16 mouse cellular contexts compared by ENCODE assay signal in the genomic region with DNA sequence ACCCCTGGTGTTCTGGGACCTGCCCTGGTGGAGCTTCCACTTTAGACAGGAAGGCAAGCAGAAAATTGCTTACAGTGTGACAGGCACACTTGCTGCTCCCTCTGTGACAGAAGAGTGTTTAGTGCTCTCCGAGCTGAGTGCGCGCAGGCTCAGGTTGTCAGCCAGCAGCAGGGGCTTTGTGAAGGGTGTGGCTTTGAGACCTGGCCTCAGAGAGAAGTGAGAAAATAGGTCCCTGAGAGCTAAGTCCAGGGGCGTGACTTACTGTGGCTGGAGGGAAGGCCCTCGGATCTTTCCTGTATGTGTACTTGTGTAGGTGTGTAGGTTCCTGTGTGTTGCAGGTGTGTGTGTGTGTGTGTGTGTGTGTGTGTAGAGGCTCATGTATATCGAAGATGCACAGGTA. TPM values are rescaled to one million over a fixed set of nuclear protein-coding genes. Genes with fewer than 3 reads are reported as not detected.
DNase-seq lines count a peak whose midpoint lies in the region; ATAC-seq and TF ChIP-seq lines count a peak whose summit lies in the region.
"Had no signal": no experiment of that assay in that cellular context is flagged by ENCODE, and none has a peak within 500 bp of the region (broad histone marks: within the 10 kb centered on the region; RNA-seq: fewer than 3 reads in every experiment).

No protein-coding gene starts in this region.

- no peak overlapping the region for H3K27ac ChIP-seq in stomach, embryonic 16.5 days (ENCODE audit: low read length)
- no peak overlapping the region for H3K27ac ChIP-seq in stomach, postnatal 0 days (replicated peaks)
- peak overlapping the region; percentile 66 for H3K27ac ChIP-seq in hindbrain, embryonic 12.5 days
- peak overlapping the region; percentile 35; the same call in 1 of the 2 replicates for H3K27ac ChIP-seq in midbrain, embryonic 12.5 days (replicated peaks)
- H3K27ac ChIP-seq in heart, embryonic 11.5 days (ENCODE audit: low read depth, low read length), result no peak overlapping the region
- no peak overlapping the region for H3K27ac ChIP-seq in liver, postnatal 0 days (ENCODE audit: low read depth)
- H3K27ac ChIP-seq: heart, embryonic 15.5 days; left cerebral cortex, adult 2 months; liver, embryonic 15.5 days; macrophage had no signal

- no peak for TF ChIP-seq EP300 in stomach, postnatal 0 days (optimal IDR thresholded peaks at IDR 0.05)
- TF ChIP-seq EP300 in liver, postnatal 0 days (IDR thresholded peaks at IDR 0.05; ENCODE audit: low read depth), result no peak

- H3K9me3 ChIP-seq in stomach, embryonic 16.5 days (replicated peaks; ENCODE audit: control insufficient read depth, low read length), result no peaks in the 10 kb centered on the region
- H3K9me3 ChIP-seq in stomach, postnatal 0 days (ENCODE audit: control insufficient read depth, low read length), result no peaks in the 10 kb centered on the region
- no peaks in the 10 kb centered on the region for H3K9me3 ChIP-seq in hindbrain, embryonic 12.5 days (replicated peaks)
- no peaks in the 10 kb centered on the region for H3K9me3 ChIP-seq in midbrain, embryonic 12.5 days
- H3K9me3 ChIP-seq in heart, embryonic 11.5 days (replicated peaks; ENCODE audit: control insufficient read depth, low read length), result no peaks in the 10 kb centered on the region
- no peaks in the 10 kb centered on the region for H3K9me3 ChIP-seq in liver, postnatal 0 days (ENCODE audit: low read length)
- H3K9me3 ChIP-seq: heart, embryonic 15.5 days; limb, embryonic 12.5 days; liver, embryonic 15.5 days had no signal

- no peak for TF ChIP-seq CTCF in stomach, postnatal 0 days (IDR thresholded peaks at IDR 0.05; ENCODE audit: low read depth)
- TF ChIP-seq CTCF in liver, postnatal 0 days (IDR thresholded peaks at IDR 0.05; ENCODE audit: low read depth), result no peak

- H3K4me1 ChIP-seq in stomach, embryonic 16.5 days (ENCODE audit: control insufficient read depth, insufficient read depth, low read length), result peaks cover 16% of the 10 kb centered on the region
- H3K4me1 ChIP-seq in stomach, postnatal 0 days (replicated peaks; ENCODE audit: control insufficient read depth, insufficient read depth), result no peaks in the 10 kb centered on the region
- H3K4me1 ChIP-seq in hindbrain, embryonic 12.5 days, result peaks cover 50% of the 10 kb centered on the region
- peaks cover 61% of the 10 kb centered on the region for H3K4me1 ChIP-seq in midbrain, embryonic 12.5 days
- H3K4me1 ChIP-seq in heart, embryonic 11.5 days (ENCODE audit: control insufficient read depth, insufficient read depth, low read length), result peaks cover 6% of the 10 kb centered on the region; the same call in 1 of the 2 replicates
- no peaks in the 10 kb centered on the region for H3K4me1 ChIP-seq in liver, postnatal 0 days (ENCODE audit: insufficient read depth)
- H3K4me1 ChIP-seq: liver, embryonic 15.5 days had no signal

- no peak for DNase-seq in stomach, postnatal 0 days (ENCODE audit: low spot score)
- no peak for DNase-seq in adipocyte (ENCODE audit: low spot score)
- DNase-seq in liver, postnatal 0 days, result no peak
- DNase-seq: cerebellum, adult 11 months; kidney, postnatal 4 days; spleen, adult 18-20 months had no signal

- H3K27me3 ChIP-seq in stomach, embryonic 16.5 days (ENCODE audit: control insufficient read depth, insufficient read depth, low read length), result no peaks in the 10 kb centered on the region
- no peaks in the 10 kb centered on the region for H3K27me3 ChIP-seq in stomach, postnatal 0 days (ENCODE audit: control insufficient read depth, insufficient read depth, low read length)
- H3K27me3 ChIP-seq in hindbrain, embryonic 12.5 days, result no peaks in the 10 kb centered on the region
- H3K27me3 ChIP-seq in midbrain, embryonic 12.5 days, result no peaks in the 10 kb centered on the region
- H3K27me3 ChIP-seq in heart, embryonic 11.5 days (ENCODE audit: control insufficient read depth, insufficient read depth, low read length), result no peaks in the 10 kb centered on the region
- no peaks in the 10 kb centered on the region for H3K27me3 ChIP-seq in liver, postnatal 0 days (ENCODE audit: insufficient read depth, low read length)
- H3K27me3 ChIP-seq: heart, embryonic 15.5 days; limb, embryonic 12.5 days had no signal

- no peak overlapping the region for H3K4me2 ChIP-seq in stomach, embryonic 16.5 days (ENCODE audit: low read depth, low read length)
- no peak overlapping the region for H3K4me2 ChIP-seq in stomach, postnatal 0 days (replicated peaks; ENCODE audit: low read depth)
- H3K4me2 ChIP-seq in hindbrain, embryonic 12.5 days (replicated peaks), result no peak overlapping the region
- no peak overlapping the region for H3K4me2 ChIP-seq in midbrain, embryonic 12.5 days (replicated peaks)
- H3K4me2 ChIP-seq in heart, embryonic 11.5 days, result no peak overlapping the region
- H3K4me2 ChIP-seq in liver, postnatal 0 days (ENCODE audit: low read depth, low read length), result no peak overlapping the region
- H3K4me2 ChIP-seq: heart, embryonic 15.5 days; limb, embryonic 12.5 days; liver, embryonic 15.5 days had no signal

- 57% methylated on average over 6 of the region's 6 CpGs for WGBS in stomach, embryonic 16.5 days
- WGBS in stomach, postnatal 0 days, result 56% methylated on average over 6 of the region's 6 CpGs
- 51% methylated on average over 6 of the region's 6 CpGs for WGBS in hindbrain, embryonic 12.5 days
- WGBS in midbrain, embryonic 12.5 days, result 80% methylated on average over 6 of the region's 6 CpGs
- WGBS in heart, embryonic 11.5 days (ENCODE audit: insufficient replicate concordance), result 62% methylated on average over 6 of the region's 6 CpGs
- 70% methylated on average over 6 of the region's 6 CpGs for WGBS in liver, postnatal 0 days (ENCODE audit: insufficient replicate concordance)

- H3K4me3 ChIP-seq in stomach, embryonic 16.5 days (replicated peaks; ENCODE audit: low read length), result no peak overlapping the region
- H3K4me3 ChIP-seq in stomach, postnatal 0 days (ENCODE audit: low read depth, low read length), result no peak overlapping the region
- H3K4me3 ChIP-seq in hindbrain, embryonic 12.5 days, result no peak overlapping the region
- no peak overlapping the region for H3K4me3 ChIP-seq in midbrain, embryonic 12.5 days
- H3K4me3 ChIP-seq in heart, embryonic 11.5 days (ENCODE audit: low read depth, low read length), result no peak overlapping the region
- no peak overlapping the region for H3K4me3 ChIP-seq in liver, postnatal 0 days (ENCODE audit: low read depth, low read length)
- H3K4me3 ChIP-seq: heart, embryonic 15.5 days; left cerebral cortex, adult 2 months; limb, embryonic 12.5 days; liver, embryonic 15.5 days had no signal

- no peak overlapping the region for H3K9ac ChIP-seq in stomach, embryonic 16.5 days (ENCODE audit: low read length)
- H3K9ac ChIP-seq in stomach, postnatal 0 days (ENCODE audit: low read length), result no peak overlapping the region
- no peak overlapping the region for H3K9ac ChIP-seq in hindbrain, embryonic 12.5 days
- H3K9ac ChIP-seq in midbrain, embryonic 12.5 days (replicated peaks), result no peak overlapping the region
- H3K9ac ChIP-seq in heart, embryonic 11.5 days (ENCODE audit: low read depth, low read length), result no peak overlapping the region
- no peak overlapping the region for H3K9ac ChIP-seq in liver, postnatal 0 days (replicated peaks)
- H3K9ac ChIP-seq: heart, embryonic 15.5 days; limb, embryonic 12.5 days; liver, embryonic 15.5 days had no signal

- 0 out of 2 replicates have a peak, but pooled peaks have one; percentile 14 for ATAC-seq in stomach, embryonic 16.5 days (ENCODE audit: insufficient read depth, low FRiP score)
- ATAC-seq in stomach, postnatal 0 days (ENCODE audit: low FRiP score, low TSS enrichment), result no peak
- no peak for ATAC-seq in hindbrain, embryonic 12.5 days (ENCODE audit: low FRiP score)
- ATAC-seq in midbrain, embryonic 12.5 days (ENCODE audit: low FRiP score, low read depth), result no peak
- ATAC-seq in heart, embryonic 11.5 days (replicated peaks; ENCODE audit: insufficient number of reproducible peaks, low FRiP score, low TSS enrichment), result no peak
- ATAC-seq in liver, postnatal 0 days, result no peak
- ATAC-seq: inflammation-experienced regulatory T-cells, adult 6 months had no signal

- H3K36me3 ChIP-seq in stomach, embryonic 16.5 days (ENCODE audit: control insufficient read depth, insufficient read depth, low read length), result no peaks in the 10 kb centered on the region
- no peaks in the 10 kb centered on the region for H3K36me3 ChIP-seq in stomach, postnatal 0 days (ENCODE audit: control insufficient read depth, insufficient read depth, low read length)
- H3K36me3 ChIP-seq in hindbrain, embryonic 12.5 days, result no peaks in the 10 kb centered on the region
- no peaks in the 10 kb centered on the region for H3K36me3 ChIP-seq in midbrain, embryonic 12.5 days
- H3K36me3 ChIP-seq in heart, embryonic 11.5 days (ENCODE audit: control insufficient read depth, insufficient read depth, low read length), result no peaks in the 10 kb centered on the region
- H3K36me3 ChIP-seq in liver, postnatal 0 days (replicated peaks; ENCODE audit: insufficient read depth, low read length), result no peaks in the 10 kb centered on the region
- H3K36me3 ChIP-seq: heart, embryonic 15.5 days; limb, embryonic 12.5 days; liver, embryonic 15.5 days had no signal

RNA-seq across cellular contexts. Expression of gene Ghrh, which starts 4.0 kb away (rescaled TPM):
- 0.30 and 0.51 TPM in 2 replicates for polyA plus RNA-seq in stomach, embryonic 16.5 days (2015; fragmentation: Nextera tagmentation; extraction: Ambion mirVana)
- polyA plus RNA-seq in stomach, postnatal 0 days (2015; fragmentation: Nextera tagmentation; extraction: Ambion mirVana), result 0.49 and 0.51 TPM in 2 replicates
- 0.46 and 2.8 TPM in 2 replicates for polyA plus RNA-seq in hindbrain, embryonic 12.5 days (2016; fragmentation: Nextera tagmentation; extraction: Ambion mirVana)
- polyA plus RNA-seq in midbrain, embryonic 12.5 days (2016; fragmentation: Nextera tagmentation; extraction: Ambion mirVana), result 1.0 and 1.1 TPM in 2 replicates
- polyA plus RNA-seq in heart, embryonic 11.5 days (2014; fragmentation: Nextera tagmentation; extraction: Ambion mirVana), result not detected in 2 replicates
- not detected in 2 replicates for polyA plus RNA-seq in liver, postnatal 0 days (2015; fragmentation: Nextera tagmentation; extraction: Ambion mirVana)
- polyA plus RNA-seq: heart, embryonic 15.5 days; inflammation-experienced regulatory T-cells, adult 6 months; limb, embryonic 12.5 days; macrophage had no signal

RNA-seq across cellular contexts. Expression of gene Manbal, which starts 24.1 kb away (rescaled TPM):
- 76.3 and 78.0 TPM in 2 replicates for polyA plus RNA-seq in stomach, embryonic 16.5 days (2015; fragmentation: Nextera tagmentation; extraction: Ambion mirVana)
- polyA plus RNA-seq in stomach, postnatal 0 days (2015; fragmentation: Nextera tagmentation; extraction: Ambion mirVana), result 68.8 and 68.9 TPM in 2 replicates
- polyA plus RNA-seq in hindbrain, embryonic 12.5 days (2016; fragmentation: Nextera tagmentation; extraction: Ambion mirVana), result 72.4 and 73.9 TPM in 2 replicates
- polyA plus RNA-seq in midbrain, embryonic 12.5 days (2016; fragmentation: Nextera tagmentation; extraction: Ambion mirVana), result 66.5 and 75.6 TPM in 2 replicates
- polyA plus RNA-seq in heart, embryonic 11.5 days (2014; fragmentation: Nextera tagmentation; extraction: Ambion mirVana), result 29.8 and 35.8 TPM in 2 replicates
- polyA plus RNA-seq in liver, postnatal 0 days (2015; fragmentation: Nextera tagmentation; extraction: Ambion mirVana), result 22.8 and 23.4 TPM in 2 replicates

Comparison
In these comparisons a context has a peak if more than half of its experiments do, and no peak if none do; other contexts are left out.
1. H3K27ac ChIP-seq: peak in hindbrain, embryonic 12.5 days (single experiment) and midbrain, embryonic 12.5 days (single experiment); none in stomach, embryonic 16.5 days (single experiment), stomach, postnatal 0 days (single experiment), heart, embryonic 11.5 days (single experiment) and liver, postnatal 0 days (single experiment).